Mouse (Mus musculus) megakaryocyte, embryonic 14.5 days (primary cell): Measurements from ENCODE around the gene Ntng1.

Source experiments
- FLI1 ChIP-seq: IDR thresholded peaks from 2 replicates; pipeline ENCODE4 v1.6.1; 2012; ENCODE audit warnings: low read length, inconsistent platforms, mixed read lengths
- GATA1 ChIP-seq: IDR thresholded peaks from 3 replicates; pipeline ENCODE4 v1.6.1; 2012; ENCODE audit warnings: mixed read lengths, low read length, inconsistent platforms, borderline replicate concordance

GRCm38 (mm10) chr3:109731592-109732230 is 412.1 kb downstream of the Ntng1 start:
- TF ChIP-seq GATA1 (no peak), FLI1 (no peak)
